Mouse (Mus musculus) testis, adult 2 months (tissue): ENCODE results near the gene Hmmr.

ENCODE experiments used
- CTCF ChIP-seq: fragments of 200-500 bp; IDR thresholded peaks from 2 replicates; pipeline ENCODE4 v1.5.1; 2012; ENCODE audit warnings: low read depth, mild to moderate bottlenecking, inconsistent platforms, low read length, moderate library complexity; ENCODE audit not compliant: control insufficient read depth, insufficient read depth, insufficient replicate concordance
- POLR2A ChIP-seq: fragments of 200-500 bp; IDR thresholded peaks from 2 replicates; pipeline ENCODE4 v1.6.1; 2012; ENCODE audit warnings: low read depth, mild to moderate bottlenecking, inconsistent platforms, low read length, moderate library complexity; ENCODE audit not compliant: control insufficient read depth

DNA sequence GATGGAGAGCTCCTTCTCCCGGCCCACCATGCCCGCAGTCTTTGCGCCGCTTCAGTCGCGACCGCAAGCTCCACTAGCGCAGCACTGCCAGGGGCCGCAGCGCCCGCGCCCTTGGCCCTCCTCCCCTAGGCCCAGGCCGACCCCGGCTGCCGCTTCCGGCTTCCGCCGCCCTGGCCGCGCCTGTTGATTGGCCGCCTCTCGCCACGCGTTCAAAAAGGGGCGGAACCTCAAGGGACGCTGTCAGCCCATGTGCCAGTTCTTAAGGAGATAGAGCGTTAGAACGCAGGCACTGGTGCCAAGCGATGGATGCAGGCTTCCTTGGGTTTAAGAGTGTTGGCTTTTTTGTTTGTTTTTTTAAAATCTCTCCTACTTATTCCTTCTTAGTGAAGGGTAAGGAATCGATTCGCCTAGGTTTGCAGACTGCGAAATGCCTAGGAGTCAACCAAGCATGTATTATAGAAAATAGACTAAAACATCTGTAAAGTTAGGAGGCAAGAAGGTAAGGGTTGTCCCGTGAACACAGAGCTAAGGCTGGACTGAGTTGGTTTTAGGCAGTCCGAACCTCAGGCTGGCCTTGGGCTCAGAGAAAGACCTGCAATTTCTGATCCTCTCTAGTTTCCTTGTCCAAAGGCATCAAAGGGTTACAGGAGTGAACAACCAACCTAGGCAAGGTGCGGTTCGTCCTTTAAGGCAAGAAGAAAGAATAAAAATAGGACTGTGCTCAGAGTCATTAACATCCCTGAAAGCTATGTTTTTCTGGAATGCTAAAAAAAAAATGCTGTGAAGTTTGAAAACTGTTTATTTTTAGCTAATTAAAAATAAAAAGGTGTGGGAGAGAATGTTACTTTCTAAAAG, 40.5 kb downstream of the Hmmr start:
- TF ChIP-seq CTCF (no peak), POLR2A (peak; percentile 76)
